In genomic region chr3:94443597-94443964, GRCm38 (mm10) we compare ENCODE assay signal across 8 mouse cellular contexts. TPM values are rescaled to one million over a fixed set of nuclear protein-coding genes. Genes with fewer than 3 reads are reported as not detected.
DNase-seq lines count a peak whose midpoint lies in the region; ATAC-seq and TF ChIP-seq lines count a peak whose summit lies in the region.

TSS of gene Oaz3 (minus strand) at chr3:94443915.

- peak within 1 kb of the TSS; percentile 96 for H3K9ac ChIP-seq in heart, embryonic 14.5 days (ENCODE audit: low read length)
- peak within 1 kb of the TSS; percentile 78 for H3K9ac ChIP-seq in ES-Bruce4 (ENCODE audit: low read depth, poor library complexity, severe bottlenecking)
- H3K9ac ChIP-seq in forebrain, embryonic 15.5 days (replicated peaks): peak within 1 kb of the TSS; percentile 96
- H3K9ac ChIP-seq in liver, embryonic 16.5 days (ENCODE audit: low read depth, low read length): peak within 1 kb of the TSS; percentile 93

- no peaks in the 10 kb centered on the region for H3K9me3 ChIP-seq in heart, embryonic 14.5 days (ENCODE audit: control insufficient read depth, low read length)
- H3K9me3 ChIP-seq in ES-Bruce4 (replicated peaks; ENCODE audit: control insufficient read depth, insufficient read depth, low read length, poor library complexity, severe bottlenecking): no peaks in the 10 kb centered on the region
- no peaks in the 10 kb centered on the region for H3K9me3 ChIP-seq in forebrain, embryonic 15.5 days
- H3K9me3 ChIP-seq in liver, embryonic 16.5 days (replicated peaks; ENCODE audit: control insufficient read depth, low read length): no peaks in the 10 kb centered on the region

- peaks cover 41% of the 10 kb centered on the region for H3K36me3 ChIP-seq in heart, embryonic 14.5 days (ENCODE audit: control insufficient read depth, insufficient read depth, low read length)
- H3K36me3 ChIP-seq in ES-Bruce4 (ENCODE audit: control insufficient read depth, insufficient read depth, low read length, poor library complexity, severe bottlenecking): peaks cover 21% of the 10 kb centered on the region
- peaks cover 34% of the 10 kb centered on the region for H3K36me3 ChIP-seq in forebrain, embryonic 15.5 days
- peaks cover 21% of the 10 kb centered on the region for H3K36me3 ChIP-seq in liver, embryonic 16.5 days (ENCODE audit: control insufficient read depth, insufficient read depth)

- WGBS in heart, embryonic 14.5 days: under 1% methylated on average over 24 of the region's 24 CpGs
- WGBS in forebrain, embryonic 15.5 days: 2% methylated on average over 24 of the region's 24 CpGs
- WGBS in liver, embryonic 16.5 days (ENCODE audit: insufficient replicate concordance): 1% methylated on average over 24 of the region's 24 CpGs

- peak within 1 kb of the TSS; percentile 94 to 95 for H3K4me3 ChIP-seq in heart, embryonic 14.5 days (ENCODE audit: control insufficient read depth in 1 of 2, insufficient read depth in 1 of 2, low read depth in 1 of 2, low read length in 2 of 2)
- H3K4me3 ChIP-seq in ES-Bruce4 (ENCODE audit: low read depth, low read length): peak within 1 kb of the TSS; percentile 93
- H3K4me3 ChIP-seq in forebrain, embryonic 15.5 days: peak within 1 kb of the TSS; percentile 60
- peak within 1 kb of the TSS; percentile 93 for H3K4me3 ChIP-seq in liver, embryonic 16.5 days (ENCODE audit: low read depth, low read length)

- no peak for TF ChIP-seq POLR2A in ES-Bruce4 (IDR thresholded peaks at IDR 0.05; ENCODE audit: insufficient read depth, low read length)

- H3K27me3 ChIP-seq in heart, embryonic 14.5 days (ENCODE audit: control insufficient read depth, insufficient read depth, low read length): peaks cover 11% of the 10 kb centered on the region
- H3K27me3 ChIP-seq in ES-Bruce4 (ENCODE audit: control insufficient read depth, insufficient read depth, low read length, poor library complexity, severe bottlenecking): peaks cover 1% of the 10 kb centered on the region; the same call in 1 of the 2 replicates
- no peaks in the 10 kb centered on the region for H3K27me3 ChIP-seq in forebrain, embryonic 15.5 days
- peaks cover 6% of the 10 kb centered on the region for H3K27me3 ChIP-seq in liver, embryonic 16.5 days (ENCODE audit: control insufficient read depth, insufficient read depth, low read depth, low read length)

- DNase-seq in heart, postnatal 25 days (ENCODE audit: low spot score): no peak
- no peak for DNase-seq in embryo, embryonic 10 days (ENCODE audit: low spot score)
- DNase-seq in adrenal gland, postnatal 10 days: no peak
- DNase-seq in cerebellum, adult 18-20 months: no peak

- H3K27ac ChIP-seq in heart, embryonic 14.5 days (replicated peaks in 1 of 2; ENCODE audit: control insufficient read depth in 1 of 2, insufficient read depth in 1 of 2, low read depth in 2 of 2, low read length in 2 of 2): peak within 1 kb of the TSS; percentile 76 to 77
- H3K27ac ChIP-seq in ES-Bruce4 (ENCODE audit: insufficient read depth, low read length): no peak within 1 kb of the TSS
- peak within 1 kb of the TSS; percentile 72 for H3K27ac ChIP-seq in forebrain, embryonic 15.5 days (replicated peaks)
- peak within 1 kb of the TSS; percentile 61 for H3K27ac ChIP-seq in liver, embryonic 16.5 days (ENCODE audit: low read length)

- intact Hi-C loops in heart, postnatal 25 days (cut with DNase I): no loop called here

- no peak for TF ChIP-seq EP300 in ES-Bruce4 (IDR thresholded peaks at IDR 0.05; ENCODE audit: insufficient read depth, low read depth, low read length)

- no peak for TF ChIP-seq CTCF in ES-Bruce4 (IDR thresholded peaks at IDR 0.05; ENCODE audit: low read depth, low read length)

- no peak; the same call in 1 of the 2 replicates for ATAC-seq in heart, embryonic 14.5 days (ENCODE audit: insufficient number of reproducible peaks, insufficient read depth, low FRiP score, low read depth)
- no peak; the same call in 1 of the 2 replicates for ATAC-seq in forebrain, embryonic 15.5 days (replicated peaks)
- peak; percentile 57 for ATAC-seq in liver, embryonic 16.5 days (ENCODE audit: low read depth)

- H3K4me2 ChIP-seq in heart, embryonic 14.5 days (ENCODE audit: low read length): peak within 1 kb of the TSS; percentile 73
- H3K4me2 ChIP-seq in forebrain, embryonic 15.5 days (replicated peaks): peak within 1 kb of the TSS; percentile 93
- H3K4me2 ChIP-seq in liver, embryonic 16.5 days (ENCODE audit: low read depth, low read length): peak within 1 kb of the TSS; percentile 89

- H3K4me1 ChIP-seq in heart, embryonic 14.5 days (ENCODE audit: control insufficient read depth in 2 of 2, insufficient read depth in 2 of 2, low read length in 2 of 2): peaks cover 0 to 4% of the 10 kb centered on the region in 2 experiments; a peak in 1 of 4 replicates
- H3K4me1 ChIP-seq in ES-Bruce4 (ENCODE audit: control insufficient read depth, insufficient read depth, low read length): no peaks in the 10 kb centered on the region
- peaks cover 13% of the 10 kb centered on the region for H3K4me1 ChIP-seq in forebrain, embryonic 15.5 days
- H3K4me1 ChIP-seq in liver, embryonic 16.5 days (ENCODE audit: control insufficient read depth, low read depth, low read length): peaks cover 9% of the 10 kb centered on the region

RNA-seq across cellular contexts. Expression of gene Oaz3, which starts in this region (rescaled TPM):
- polyA plus RNA-seq in heart, embryonic 14.5 days (2014; fragmentation: Nextera tagmentation; extraction: Ambion mirVana): 0.27 and 0.53 TPM in 2 replicates
- not detected for total RNA-seq in heart, postnatal 25 days (2021)
- polyA plus RNA-seq in ES-Bruce4 (2011; ENCODE audit: insufficient read depth, insufficient read length, low read depth, missing spikeins): 0.56 and 0.91 TPM in 2 replicates
- polyA plus RNA-seq in forebrain, embryonic 15.5 days (2015; fragmentation: Nextera tagmentation; extraction: Ambion mirVana): 1.6 and 1.7 TPM in 2 replicates
- polyA plus RNA-seq in liver, embryonic 16.5 days (2015; fragmentation: Nextera tagmentation; extraction: Ambion mirVana): 0.26 and 0.32 TPM in 2 replicates
- total RNA-seq in adrenal gland, postnatal 10 days (2021): 1 to 10 TPM in 1 of 2 experiments, not detected in 1; 1.1 TPM

Comparison
In these comparisons a context has a peak if more than half of its experiments do, and no peak if none do; other contexts are left out.
1. Peak in ATAC-seq, H3K4me3 ChIP-seq, H3K27ac ChIP-seq, H3K9ac ChIP-seq and H3K4me2 ChIP-seq in liver, embryonic 16.5 days; RNA of the gene not detected or under 1 TPM.